Mouse (Mus musculus) heart, postnatal 36 days (tissue): ENCODE results near the gene Dgcr2. TPM values are rescaled to one million over a fixed set of nuclear protein-coding genes. Genes with fewer than 3 reads are reported as not detected.

ENCODE experiments used
- DNase-seq, 2 experiments: peaks; one replicate each; pipeline ENCODE4 v3.0.0; 2021 to 2022
- intact Hi-C: fragments of 180-260 bp; cut with DNase I; formaldehyde crosslinking; loops from one replicate; pipeline ENCODE4 v1.15.1; 2025
- total RNA-seq, 2 experiments: library from RNA; stranded (reverse); gene quantifications; 2 replicates each; pipeline ENCODE4 v1.2.3; 2021

Gene Dgcr2
- total RNA-seq, 2 experiments from 2014 or later: 47.3 to 48.6 TPM

DNA sequence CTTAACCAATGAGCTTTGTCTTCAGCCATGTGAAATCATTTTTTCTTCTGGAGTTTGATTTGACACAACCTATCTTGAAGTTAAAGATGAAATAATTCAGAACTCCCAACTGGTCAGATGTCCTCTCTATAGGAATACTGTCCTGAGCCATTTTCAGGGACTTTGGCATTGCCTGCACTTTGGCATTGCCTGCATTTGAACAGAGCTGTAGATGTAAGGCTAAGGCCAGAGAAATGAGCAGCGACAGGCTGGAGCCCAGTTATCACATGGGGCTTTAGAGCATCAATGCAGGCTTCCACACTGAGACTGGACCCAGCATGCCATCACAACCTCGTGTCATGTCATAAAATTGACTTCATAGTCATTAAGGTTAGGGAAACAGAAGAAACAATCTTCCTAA lies 45.1 kb downstream of the Dgcr2 start:
- no peak for DNase-seq
- intact Hi-C loops: no loop called here

DNA sequence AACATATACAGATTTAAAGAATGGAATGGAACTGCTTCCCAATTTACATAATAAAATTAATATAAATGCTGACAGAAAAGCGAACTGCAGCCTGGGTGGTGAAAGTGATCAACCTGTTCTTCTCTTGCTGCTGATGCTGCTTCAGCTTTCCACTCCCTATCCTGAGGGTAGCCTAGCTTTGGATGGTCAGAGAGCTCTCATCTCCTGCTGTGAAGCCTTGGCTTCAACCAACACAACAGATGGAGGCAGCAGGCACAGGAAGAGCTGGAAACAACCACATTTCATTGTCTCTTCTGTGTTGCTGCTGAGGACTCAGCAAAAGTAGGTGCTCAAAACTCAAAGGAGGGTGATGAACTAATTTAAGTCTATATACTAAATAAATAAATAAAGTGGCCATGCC lies 46.5 kb downstream of the Dgcr2 start:
- intact Hi-C loops: no loop called here
- DNase-seq: no peak

DNA sequence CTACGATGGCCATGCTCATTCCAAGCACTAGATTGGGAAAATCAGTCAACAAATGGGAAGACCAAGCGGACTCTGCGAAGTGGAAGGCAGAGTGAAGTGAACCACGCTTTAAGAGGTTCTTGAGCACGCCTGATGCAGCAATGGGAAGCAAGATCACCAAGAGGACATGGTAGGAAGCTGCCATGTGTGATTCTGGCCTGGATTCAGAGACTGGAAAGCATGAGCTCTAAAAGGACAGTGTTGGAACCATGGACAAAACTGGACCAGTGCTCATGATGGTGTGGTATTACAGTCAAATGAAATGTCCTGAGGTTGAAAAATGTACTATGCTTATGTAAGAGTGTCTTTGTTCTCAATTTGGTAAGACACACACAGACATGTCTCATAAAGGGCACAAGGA lies 47.0 kb downstream of the Dgcr2 start:
- intact Hi-C loops: no loop called here
- DNase-seq: no peak

DNA sequence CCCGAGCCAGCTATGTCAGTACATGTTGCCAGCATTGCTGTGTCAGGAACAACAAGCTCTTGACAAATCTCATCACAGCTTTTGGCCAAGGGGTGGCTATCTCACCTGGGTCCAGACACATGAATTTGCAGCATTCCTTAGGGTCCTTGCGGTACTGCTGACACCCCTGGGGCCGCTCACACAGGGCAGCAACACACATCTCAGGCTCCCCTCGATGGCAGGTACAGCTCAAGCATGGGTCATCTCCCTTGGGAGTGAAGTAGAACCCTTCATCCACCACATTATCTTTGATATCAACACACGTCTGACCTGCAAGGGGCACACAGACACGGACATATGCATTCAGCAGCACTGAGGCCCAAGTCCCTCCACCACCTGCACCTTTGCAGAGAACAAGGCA lies 48.9 kb downstream of the Dgcr2 start:
- intact Hi-C loops: no loop called here
- no peak for DNase-seq

DNA sequence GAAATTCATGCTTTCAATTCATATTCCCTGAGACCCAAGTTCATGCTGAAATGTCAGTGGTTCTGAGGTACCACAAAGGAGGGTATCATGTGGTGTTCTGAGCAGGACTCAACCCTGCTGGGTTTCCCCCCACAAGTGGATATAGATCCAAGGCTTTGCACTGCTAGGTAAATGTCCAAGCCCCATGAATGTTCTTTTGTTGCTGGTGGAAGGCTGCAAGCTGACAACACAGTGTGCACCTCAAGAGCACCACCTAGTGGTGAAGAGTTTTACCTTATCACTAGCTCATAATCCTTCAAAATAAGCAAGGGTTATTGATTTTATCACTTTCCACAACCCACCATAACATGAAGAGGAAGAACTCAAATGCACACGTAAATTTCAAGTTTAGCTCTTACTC lies 49.4 kb downstream of the Dgcr2 start:
- no peak for DNase-seq
- intact Hi-C loops: no loop called here

DNA sequence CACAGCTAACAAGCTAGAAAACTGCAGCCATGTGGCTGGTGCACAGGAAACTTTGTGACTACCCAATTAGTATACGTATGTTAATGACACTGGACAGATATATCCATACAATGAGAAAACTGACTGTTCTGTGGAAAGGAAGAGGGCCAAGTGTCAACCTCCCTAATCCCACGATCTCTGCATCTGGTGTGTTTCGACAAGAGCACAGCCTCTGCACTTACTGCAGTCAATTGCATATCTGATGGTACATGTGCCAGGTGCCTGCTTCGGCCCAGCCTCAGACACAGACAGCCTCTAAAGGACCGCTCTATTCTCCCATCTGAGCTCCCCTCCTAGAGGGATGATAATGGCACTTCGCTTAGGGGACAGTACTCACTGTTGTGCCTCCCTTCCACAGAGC lies 49.9 kb downstream of the Dgcr2 start:
- no peak for DNase-seq
- intact Hi-C loops: no loop called here

DNA sequence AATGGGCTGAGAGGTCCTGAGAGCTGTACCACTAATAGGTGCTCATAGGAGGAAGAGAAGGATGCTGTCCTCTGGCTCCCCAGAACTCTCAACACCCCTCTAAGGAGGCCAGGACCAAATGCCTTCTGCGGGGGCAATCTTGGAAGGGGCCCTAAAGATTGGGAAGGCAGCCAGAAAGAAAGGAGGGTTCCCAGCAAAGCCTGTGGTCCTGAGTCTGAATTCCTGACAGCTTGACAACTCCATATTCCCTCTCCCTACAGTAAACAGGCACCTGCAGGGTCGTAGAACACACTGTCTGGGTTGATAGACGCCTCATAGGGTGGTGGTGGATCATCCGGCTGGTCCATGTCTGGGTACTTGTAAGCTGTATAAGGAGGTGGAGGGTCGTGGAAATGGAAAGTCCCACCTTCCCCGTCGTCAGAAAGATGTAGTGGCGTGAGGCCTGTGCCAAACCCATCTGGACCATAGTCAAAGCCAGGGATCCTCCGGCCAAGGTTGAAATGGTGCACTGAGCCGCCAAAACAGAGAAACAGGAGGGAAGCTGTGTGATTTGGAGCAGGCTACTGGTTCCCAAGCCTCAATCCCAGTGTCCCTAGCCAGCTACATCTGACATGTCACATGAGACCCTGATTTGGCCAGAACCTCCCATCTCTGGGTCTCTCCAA lies 54.5 kb downstream of the Dgcr2 start:
- no peak for DNase-seq
- intact Hi-C loops: no loop called here

DNA sequence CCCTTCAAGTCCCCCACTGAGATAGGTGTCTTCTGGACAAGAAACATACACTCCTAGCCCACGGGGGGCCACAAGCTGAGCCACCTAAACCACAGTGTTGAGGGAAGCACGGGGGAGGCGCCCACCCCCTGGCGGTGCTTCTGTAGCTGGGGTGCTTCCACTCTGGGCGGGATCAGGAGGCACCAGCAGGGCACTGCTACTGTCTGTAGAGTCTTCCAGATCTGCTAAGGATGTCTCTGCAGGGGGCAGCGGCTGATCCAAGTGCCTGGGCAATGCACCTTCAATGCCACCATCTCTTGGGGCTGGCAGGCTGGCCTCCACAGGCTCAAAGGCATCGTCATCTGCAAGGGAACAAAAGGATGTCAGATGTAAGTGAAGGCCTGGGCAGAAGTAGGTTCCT lies 55.9 kb downstream of the Dgcr2 start:
- intact Hi-C loops: no loop called here
- no peak for DNase-seq

DNA sequence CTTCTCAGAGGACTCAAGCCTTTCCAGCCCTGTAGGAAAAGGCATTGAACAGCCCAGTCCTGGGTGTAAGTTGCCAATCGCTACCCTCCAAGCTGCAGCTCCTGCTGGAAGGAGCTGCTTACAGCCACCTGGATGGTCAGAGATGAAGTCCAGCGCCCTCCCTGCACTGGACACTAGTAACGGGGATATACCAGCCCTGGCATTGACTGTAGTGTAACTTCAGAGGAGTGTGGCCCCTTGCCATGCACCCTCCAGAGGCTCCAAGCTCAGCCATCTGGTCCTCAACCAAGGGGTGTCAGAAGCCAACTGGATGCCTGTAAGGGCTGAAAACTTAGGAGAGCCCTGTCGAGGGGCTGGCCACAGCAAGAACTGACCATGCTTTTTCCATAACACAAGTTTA lies 58.4 kb downstream of the Dgcr2 start:
- no peak for DNase-seq
- intact Hi-C loops: no loop called here

DNA sequence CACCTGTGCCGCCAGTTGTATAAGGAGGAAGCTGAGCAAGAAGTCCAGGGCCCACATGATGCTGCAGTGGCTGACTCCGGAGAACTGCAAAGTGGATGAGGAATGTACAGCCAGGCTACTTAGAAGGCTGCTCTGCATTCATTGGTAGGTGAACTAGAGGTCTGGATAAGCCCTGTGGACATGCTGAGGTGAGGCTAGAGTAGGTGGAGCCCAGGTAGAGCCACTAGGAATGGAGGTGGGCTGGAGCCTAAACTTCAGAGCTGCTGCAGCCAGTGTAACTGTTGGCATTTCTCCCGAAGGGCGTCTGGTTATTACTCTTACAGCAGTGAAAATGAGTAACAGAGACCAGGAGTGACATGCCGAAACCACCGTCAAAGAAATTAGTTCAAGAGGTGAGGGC lies 60.3 kb downstream of the Dgcr2 start, which contains the start of gene Car15:
Gene Car15 (minus strand): TSS at position 314 of the 400 bp plus-strand sequence.
- DNase-seq: no peak
- intact Hi-C loops: no loop called here

DNA sequence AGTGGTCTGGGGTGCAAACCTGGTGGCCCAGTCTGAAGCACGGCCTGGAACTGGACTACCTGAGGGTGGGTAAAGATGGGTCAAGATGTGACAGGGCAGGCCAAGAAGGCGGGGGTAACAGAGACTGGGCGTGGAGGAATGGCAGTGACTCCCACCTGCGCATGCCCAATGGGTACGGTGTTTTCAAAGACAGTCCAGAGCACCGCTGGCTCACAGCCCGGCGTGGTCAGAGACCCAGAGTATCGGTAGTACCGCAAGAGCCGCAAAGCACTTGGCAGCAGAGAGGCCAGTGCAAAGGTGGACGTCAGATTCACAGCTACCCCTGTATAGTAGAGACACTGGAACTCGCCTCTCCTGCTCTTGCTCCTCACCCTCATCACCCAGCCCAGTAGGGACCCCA lies 62.9 kb downstream of the Dgcr2 start:
- intact Hi-C loops: no loop called here
- no peak for DNase-seq

DNA sequence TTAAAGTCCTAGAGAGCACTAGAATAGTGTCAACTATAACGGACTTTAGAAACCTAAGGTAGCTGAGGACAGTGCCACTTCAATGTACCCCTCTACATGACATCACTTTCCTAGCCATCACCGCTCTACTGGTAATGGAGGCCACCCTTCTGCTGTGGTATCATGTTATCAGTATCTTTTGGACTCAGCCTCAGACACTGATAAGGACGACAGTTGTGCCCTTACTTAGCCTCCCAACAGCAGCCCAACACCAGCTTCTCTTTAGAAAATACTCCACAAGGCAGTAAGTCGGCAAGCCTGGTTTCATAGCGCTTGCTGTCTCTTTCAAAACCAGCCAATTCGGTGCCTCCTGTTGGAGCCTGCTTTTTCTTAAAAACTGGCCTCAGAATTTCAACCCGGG lies 63.8 kb downstream of the Dgcr2 start:
- DNase-seq: no peak
- intact Hi-C loops: no loop called here

DNA sequence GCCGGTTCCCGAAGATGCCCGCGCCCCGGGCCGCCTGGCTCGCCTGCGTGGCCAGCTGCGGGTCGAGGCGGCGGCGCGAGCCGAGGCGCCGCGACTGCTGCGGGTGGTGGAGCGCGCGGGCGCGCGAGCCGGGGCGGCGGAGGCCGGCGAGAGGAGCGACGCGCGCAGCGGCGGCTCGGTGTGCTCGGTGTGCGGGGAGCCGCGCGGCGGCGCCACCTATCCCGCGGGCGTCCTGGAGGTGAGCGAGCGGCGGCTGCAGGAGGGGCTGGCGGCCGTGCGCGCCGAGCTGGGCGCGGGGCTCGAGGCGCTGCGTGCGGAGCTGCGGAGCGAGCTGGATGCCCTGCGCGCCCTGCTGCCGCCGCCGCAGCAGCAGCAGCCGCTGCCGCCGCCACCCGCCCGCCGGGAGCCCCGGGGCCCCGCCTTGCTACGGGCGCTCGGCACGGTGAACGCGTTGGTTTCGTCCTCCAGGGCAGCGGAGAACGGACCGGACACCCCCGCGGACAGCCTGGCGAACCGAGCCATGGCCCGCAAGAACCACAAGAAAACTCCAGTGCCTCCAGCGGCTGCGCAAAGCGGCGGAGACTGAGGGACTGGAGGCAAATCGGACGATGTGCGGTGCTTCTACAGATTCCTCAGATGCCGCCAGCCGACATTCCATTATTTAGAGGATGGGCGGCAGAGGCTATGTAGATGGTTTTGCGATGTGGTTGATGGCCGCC lies 64.5 kb downstream of the Dgcr2 start:
- intact Hi-C loops: no loop called here
- no peak for DNase-seq

DNA sequence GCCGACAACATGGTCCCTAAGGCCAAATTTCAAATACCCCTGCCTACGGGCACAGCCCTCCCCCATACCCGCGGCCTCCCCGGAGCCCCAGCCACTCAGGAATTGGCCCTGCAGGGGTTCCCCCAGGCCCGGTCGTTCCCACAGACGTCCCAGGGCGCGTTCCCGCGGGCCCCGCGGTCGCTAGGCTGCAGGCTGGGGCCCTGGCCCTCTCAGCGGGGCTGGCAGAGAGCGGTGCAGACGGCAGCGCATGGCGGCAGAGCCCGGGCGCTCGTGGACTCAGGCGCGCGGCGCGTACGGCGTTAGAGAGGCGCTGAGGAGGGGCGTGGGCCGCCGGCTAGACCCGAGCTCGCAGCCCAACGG lies 65.1 kb downstream of the Dgcr2 start:
- DNase-seq: no peak
- intact Hi-C loops: no loop called here

DNA sequence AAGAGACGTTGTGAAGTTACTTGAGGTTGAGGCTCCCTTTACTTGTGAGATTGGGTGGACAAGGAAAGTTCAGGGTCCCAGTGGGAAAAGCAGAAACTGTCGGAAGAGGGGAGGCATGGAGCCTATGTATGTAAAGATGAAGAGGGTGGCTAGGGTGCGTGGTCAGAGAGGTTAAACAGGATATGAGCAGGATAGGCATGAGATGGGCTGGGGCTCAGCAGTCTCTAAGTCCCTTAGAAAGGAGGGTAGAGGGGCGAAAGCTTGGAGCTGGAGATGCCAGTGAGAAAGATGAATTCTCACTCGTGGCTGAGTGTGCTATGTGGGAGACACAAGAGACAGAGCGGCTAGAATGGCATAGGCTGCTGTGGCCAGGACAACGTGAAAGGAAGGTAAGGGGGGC lies 65.5 kb downstream of the Dgcr2 start, which contains the start of gene B830017H08Rik:
Gene B830017H08Rik (plus strand): TSS at position 301 of the 400 bp plus-strand sequence.
- intact Hi-C loops: no loop called here
- DNase-seq: no peak

DNA sequence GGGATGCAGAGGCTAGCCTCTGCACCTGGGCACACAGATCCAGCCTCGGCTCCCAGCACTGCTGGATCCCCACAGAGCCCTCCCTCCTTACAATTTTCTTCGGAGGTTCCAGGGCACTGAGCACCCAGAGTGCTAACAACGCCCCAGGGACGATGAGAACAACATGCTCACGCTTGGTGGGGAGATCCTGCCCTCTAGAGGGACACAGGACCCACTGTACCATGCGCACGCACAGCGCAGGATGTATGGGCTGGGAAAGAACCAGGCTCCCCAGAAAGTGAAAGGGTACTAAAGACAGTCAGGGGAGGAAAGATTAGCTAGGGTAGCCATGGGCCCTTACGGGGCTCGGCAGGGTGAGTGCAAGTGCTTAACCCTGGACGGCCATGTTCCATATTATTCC lies 66.6 kb downstream of the Dgcr2 start:
- intact Hi-C loops: no loop called here
- DNase-seq: no peak

DNA sequence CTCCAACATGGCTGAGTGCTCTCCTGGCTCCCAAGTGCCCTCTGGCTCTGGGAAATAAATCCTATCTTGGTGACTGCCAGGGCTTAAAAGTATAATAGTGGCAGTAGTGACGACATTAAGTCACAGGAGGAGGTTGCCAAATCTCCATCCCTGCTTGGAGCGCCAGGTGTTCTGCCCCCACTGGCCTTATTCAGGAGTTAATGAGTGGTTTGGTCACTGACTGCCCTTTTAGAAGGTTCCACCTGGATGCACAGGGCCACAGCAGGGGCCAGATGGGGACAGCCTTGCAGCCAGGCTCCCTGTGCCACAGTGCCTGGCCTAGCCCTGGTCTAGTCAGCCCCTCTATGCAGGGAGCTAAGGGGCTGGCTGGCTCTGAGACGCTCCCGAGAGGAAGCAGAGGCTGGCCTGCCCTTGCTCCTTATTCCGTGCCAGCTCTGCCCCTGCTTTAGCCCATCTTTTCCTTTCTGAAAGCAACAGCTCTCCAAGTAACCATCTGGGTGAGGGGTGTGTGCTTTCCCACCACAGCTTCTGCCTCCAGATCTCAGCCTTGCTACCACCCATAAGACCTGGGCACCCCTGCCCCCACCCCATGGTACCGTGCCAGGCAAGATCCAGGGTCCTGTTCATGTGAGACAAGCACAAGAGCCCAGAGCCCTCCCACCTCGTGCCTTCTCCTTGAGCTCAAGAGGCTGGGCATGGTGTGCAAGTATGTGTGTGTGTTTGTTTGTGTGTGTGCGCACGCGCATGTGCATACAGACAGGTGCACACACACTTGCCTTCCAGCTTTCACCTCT lies 67.8 kb downstream of the Dgcr2 start:
- intact Hi-C loops: no loop called here
- no peak for DNase-seq

DNA sequence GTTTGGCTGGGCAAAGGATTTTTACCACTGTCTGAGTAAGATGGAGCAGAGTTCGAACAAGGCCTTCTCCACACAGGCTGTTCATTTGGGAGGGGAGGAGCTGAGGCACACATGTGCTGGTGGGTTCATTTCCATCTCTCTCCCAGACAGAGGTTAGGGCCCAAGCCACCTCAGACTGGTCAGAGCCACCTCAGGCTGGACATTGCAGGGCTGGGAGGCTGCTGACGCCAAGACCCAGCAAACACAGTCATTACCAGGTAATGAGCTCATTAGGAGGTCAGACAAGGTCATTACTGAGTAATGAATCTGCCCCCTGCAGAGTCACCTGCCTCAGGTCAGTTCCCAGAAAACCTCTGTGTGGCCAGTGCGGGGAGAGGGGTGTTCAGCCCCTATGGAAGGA lies 69.5 kb downstream of the Dgcr2 start:
- intact Hi-C loops: no loop called here
- DNase-seq: no peak

DNA sequence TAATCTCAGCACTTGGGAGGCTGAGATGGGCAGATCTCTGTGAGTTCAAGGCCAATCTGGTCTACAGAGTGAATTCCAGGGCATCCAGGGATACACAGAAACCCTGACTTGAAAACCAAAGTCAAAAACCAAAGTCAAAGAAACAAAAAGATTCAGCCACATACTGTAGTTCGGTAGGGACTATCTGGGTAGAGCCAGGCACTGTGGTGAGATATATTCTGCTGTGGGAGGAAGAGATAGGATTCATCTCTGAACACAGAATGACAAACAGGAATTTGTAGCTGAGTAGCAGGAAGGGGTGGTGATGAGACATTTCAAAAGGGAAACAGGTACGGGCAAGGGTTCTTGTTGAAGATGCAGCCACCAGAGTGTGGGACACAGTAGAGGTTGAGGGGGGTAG lies 70.1 kb downstream of the Dgcr2 start:
- intact Hi-C loops: no loop called here
- DNase-seq: no peak

DNA sequence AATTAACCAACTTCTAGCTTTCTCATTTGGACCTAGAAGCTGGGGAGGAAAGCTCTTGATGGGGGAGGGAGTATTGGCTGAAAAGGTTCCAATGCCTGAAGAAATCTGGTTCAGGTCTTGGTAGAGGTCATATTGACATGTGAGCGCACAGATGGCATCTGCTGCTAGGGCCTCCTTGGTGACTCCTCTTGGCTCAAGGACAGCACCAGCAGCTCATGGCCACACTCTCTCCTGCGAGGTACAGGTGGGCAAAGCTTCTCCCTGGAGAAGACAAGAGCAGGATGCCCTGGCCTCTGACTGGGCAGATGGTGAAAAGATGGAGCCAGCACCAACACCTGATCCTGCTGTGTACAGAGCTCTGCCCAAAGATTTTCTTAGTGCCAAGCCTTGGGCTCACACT lies 71.9 kb downstream of the Dgcr2 start:
- DNase-seq: no peak
- intact Hi-C loops: no loop called here

DNA sequence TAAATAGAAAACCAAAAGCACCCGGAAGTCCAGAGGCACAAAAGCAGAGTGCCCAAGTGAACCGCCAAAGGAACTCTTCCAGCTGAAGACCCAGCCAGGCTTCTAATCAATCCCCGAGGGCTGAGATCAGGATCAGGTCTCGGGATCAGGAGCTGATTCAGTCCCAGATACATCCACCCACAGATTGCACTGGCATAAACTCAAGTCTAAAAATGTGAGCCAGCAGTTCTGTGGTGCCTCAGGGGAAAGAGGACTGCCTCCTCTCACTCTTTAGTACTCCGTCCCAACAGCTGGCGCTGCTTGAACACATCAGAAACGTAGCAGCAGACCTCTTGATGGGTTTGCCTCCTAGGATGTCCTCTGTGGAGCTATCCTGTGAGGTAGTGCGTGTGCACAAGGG lies 81.8 kb downstream of the Dgcr2 start:
- intact Hi-C loops: no loop called here
- DNase-seq: no peak
